In genomic region chr10:127090560-127091411, GRCm38 (mm10) we compare ENCODE assay signal across 9 mouse cellular contexts. TPM values are rescaled to one million over a fixed set of nuclear protein-coding genes. Genes with fewer than 3 reads are reported as not detected.
DNase-seq lines count a peak whose midpoint lies in the region; ATAC-seq and TF ChIP-seq lines count a peak whose summit lies in the region.
"Had no signal": no experiment of that assay in that cellular context is flagged by ENCODE, and none has a peak within 500 bp of the region (broad histone marks: within the 10 kb centered on the region; RNA-seq: fewer than 3 reads in every experiment).

No protein-coding gene starts in this region.

- no peak for TF ChIP-seq POLR2A in ES-Bruce4 (IDR thresholded peaks at IDR 0.05; ENCODE audit: insufficient read depth, low read length)

- no peak for TF ChIP-seq CTCF in ES-Bruce4 (IDR thresholded peaks at IDR 0.05; ENCODE audit: low read depth, low read length)

- WGBS in forebrain, embryonic 10.5 days: 8% methylated on average over 57 of the region's 57 CpGs
- WGBS in hindbrain, embryonic 16.5 days: 13% methylated on average over 57 of the region's 57 CpGs
- WGBS in liver, embryonic 12.5 days (ENCODE audit: insufficient replicate concordance): 40% methylated on average over 57 of the region's 57 CpGs
- 6% methylated on average over 57 of the region's 57 CpGs for WGBS in neural tube, embryonic 13.5 days

- peak overlapping the region; percentile 24 for H3K4me3 ChIP-seq in ES-Bruce4 (ENCODE audit: low read depth, low read length)
- peak overlapping the region; percentile 43 for H3K4me3 ChIP-seq in forebrain, embryonic 10.5 days
- H3K4me3 ChIP-seq in hindbrain, embryonic 16.5 days (ENCODE audit: low read length): peak overlapping the region; percentile 7
- H3K4me3 ChIP-seq in liver, embryonic 12.5 days: 0 out of 2 replicates have a peak overlapping the region, but pooled peaks have one; percentile 16
- peak overlapping the region; percentile 25 for H3K4me3 ChIP-seq in neural tube, embryonic 13.5 days
- H3K4me3 ChIP-seq: erythroblast, embryonic 14.5 days had no signal

- no peak overlapping the region for H3K9ac ChIP-seq in ES-Bruce4 (ENCODE audit: low read depth, poor library complexity, severe bottlenecking)
- H3K9ac ChIP-seq in hindbrain, embryonic 16.5 days (ENCODE audit: low read depth, low read length): peak overlapping the region; percentile 13
- no peak overlapping the region for H3K9ac ChIP-seq in liver, embryonic 12.5 days
- H3K9ac ChIP-seq in neural tube, embryonic 13.5 days: peak overlapping the region; percentile 52

- H3K27ac ChIP-seq in ES-Bruce4 (ENCODE audit: insufficient read depth, low read length): no peak overlapping the region
- no peak overlapping the region for H3K27ac ChIP-seq in forebrain, embryonic 10.5 days
- H3K27ac ChIP-seq in hindbrain, embryonic 16.5 days (ENCODE audit: low read depth, low read length): no peak overlapping the region
- H3K27ac ChIP-seq in liver, embryonic 12.5 days: no peak overlapping the region
- no peak overlapping the region for H3K27ac ChIP-seq in neural tube, embryonic 13.5 days (replicated peaks)

- DNase-seq in cerebellum, adult 9-11 months: peak; percentile 55
- DNase-seq in forebrain, embryonic 10.5 days (ENCODE audit: extremely low spot score, low spot score): no peak
- DNase-seq in thymus, postnatal 25 days: no peak

- no peaks in the 10 kb centered on the region for H3K9me3 ChIP-seq in ES-Bruce4 (replicated peaks; ENCODE audit: control insufficient read depth, insufficient read depth, low read length, poor library complexity, severe bottlenecking)
- no peaks in the 10 kb centered on the region for H3K9me3 ChIP-seq in forebrain, embryonic 10.5 days
- no peaks in the 10 kb centered on the region for H3K9me3 ChIP-seq in hindbrain, embryonic 16.5 days (ENCODE audit: control insufficient read depth, low read length)
- H3K9me3 ChIP-seq in liver, embryonic 12.5 days (replicated peaks): no peaks in the 10 kb centered on the region
- H3K9me3 ChIP-seq in neural tube, embryonic 13.5 days: no peaks in the 10 kb centered on the region

- H3K27me3 ChIP-seq in ES-Bruce4 (ENCODE audit: control insufficient read depth, insufficient read depth, low read length, poor library complexity, severe bottlenecking): peaks cover 2% of the 10 kb centered on the region; the same call in 1 of the 2 replicates
- H3K27me3 ChIP-seq in forebrain, embryonic 10.5 days (ENCODE audit: poor library complexity, severe bottlenecking): peaks cover 77% of the 10 kb centered on the region
- peaks cover 31% of the 10 kb centered on the region for H3K27me3 ChIP-seq in hindbrain, embryonic 16.5 days (replicated peaks; ENCODE audit: control insufficient read depth, insufficient read depth, low read length)
- peaks cover 44% of the 10 kb centered on the region for H3K27me3 ChIP-seq in liver, embryonic 12.5 days (replicated peaks)
- peaks cover 77% of the 10 kb centered on the region for H3K27me3 ChIP-seq in neural tube, embryonic 13.5 days

- TF ChIP-seq EP300 in ES-Bruce4 (IDR thresholded peaks at IDR 0.05; ENCODE audit: insufficient read depth, low read depth, low read length): no peak

- no peaks in the 10 kb centered on the region for H3K36me3 ChIP-seq in ES-Bruce4 (ENCODE audit: control insufficient read depth, insufficient read depth, low read length, poor library complexity, severe bottlenecking)
- peaks cover 14% of the 10 kb centered on the region for H3K36me3 ChIP-seq in forebrain, embryonic 10.5 days (replicated peaks)
- peaks cover 30% of the 10 kb centered on the region for H3K36me3 ChIP-seq in hindbrain, embryonic 16.5 days (ENCODE audit: control insufficient read depth, insufficient read depth, low read length)
- H3K36me3 ChIP-seq in liver, embryonic 12.5 days: peaks cover 8% of the 10 kb centered on the region
- H3K36me3 ChIP-seq in neural tube, embryonic 13.5 days: peaks cover 64% of the 10 kb centered on the region

- ATAC-seq in cerebellum, adult (ENCODE audit: insufficient number of reproducible peaks, low FRiP score, low TSS enrichment): no peak
- ATAC-seq in hindbrain, embryonic 16.5 days: peak; percentile 9; the same call in 1 of the 2 replicates
- no peak for ATAC-seq in liver, embryonic 12.5 days
- ATAC-seq in neural tube, embryonic 13.5 days (ENCODE audit: low read depth): peak; percentile 45

- H3K4me1 ChIP-seq in ES-Bruce4 (ENCODE audit: control insufficient read depth, insufficient read depth, low read length): no peaks in the 10 kb centered on the region
- H3K4me1 ChIP-seq in forebrain, embryonic 10.5 days: peaks cover 25% of the 10 kb centered on the region
- H3K4me1 ChIP-seq in hindbrain, embryonic 16.5 days (ENCODE audit: control insufficient read depth, insufficient read depth, low read depth, low read length): peaks cover 30% of the 10 kb centered on the region
- H3K4me1 ChIP-seq in liver, embryonic 12.5 days: peaks cover 23% of the 10 kb centered on the region
- peaks cover 38% of the 10 kb centered on the region for H3K4me1 ChIP-seq in neural tube, embryonic 13.5 days (replicated peaks)

- peak overlapping the region; percentile 39 for H3K4me2 ChIP-seq in hindbrain, embryonic 16.5 days (ENCODE audit: low read length)
- H3K4me2 ChIP-seq in liver, embryonic 12.5 days: peak overlapping the region; percentile 51
- peak overlapping the region; percentile 49 for H3K4me2 ChIP-seq in neural tube, embryonic 13.5 days

RNA-seq across cellular contexts. Expression of gene Agap2, which starts 15.7 kb away (rescaled TPM):
- 0.72 and 0.85 TPM in 2 replicates for polyA plus RNA-seq in ES-Bruce4 (2011; ENCODE audit: insufficient read depth, insufficient read length, low read depth, missing spikeins)
- polyA plus RNA-seq in forebrain, embryonic 10.5 days (2016; fragmentation: Nextera tagmentation; extraction: Ambion mirVana): 0.10 and 0.23 TPM in 2 replicates
- polyA plus RNA-seq in hindbrain, embryonic 16.5 days (2015; fragmentation: Nextera tagmentation; extraction: Ambion mirVana): 3.4 and 4.2 TPM in 2 replicates
- 0.92 and 1.6 TPM in 2 replicates for polyA plus RNA-seq in liver, embryonic 12.5 days (2016; fragmentation: Nextera tagmentation; extraction: Ambion mirVana)
- 1.9 and 2.3 TPM in 2 replicates for polyA plus RNA-seq in neural tube, embryonic 13.5 days (2015; fragmentation: Nextera tagmentation; extraction: Ambion mirVana)

RNA-seq across cellular contexts. Expression of gene Tspan31, which starts 20.7 kb away (rescaled TPM):
- 71.0 and 75.9 TPM in 2 replicates for polyA plus RNA-seq in ES-Bruce4 (2011; ENCODE audit: insufficient read depth, insufficient read length, low read depth, missing spikeins)
- polyA plus RNA-seq in forebrain, embryonic 10.5 days (2016; fragmentation: Nextera tagmentation; extraction: Ambion mirVana): 188 and 190 TPM in 2 replicates
- 123 TPM in 2 replicates for polyA plus RNA-seq in hindbrain, embryonic 16.5 days (2015; fragmentation: Nextera tagmentation; extraction: Ambion mirVana)
- polyA plus RNA-seq in liver, embryonic 12.5 days (2016; fragmentation: Nextera tagmentation; extraction: Ambion mirVana): 75.2 and 81.9 TPM in 2 replicates
- polyA plus RNA-seq in neural tube, embryonic 13.5 days (2015; fragmentation: Nextera tagmentation; extraction: Ambion mirVana): 125 and 136 TPM in 2 replicates

RNA-seq across cellular contexts. Expression of gene Cdk4, which starts 27.5 kb away (rescaled TPM):
- 619 and 675 TPM in 2 replicates for polyA plus RNA-seq in ES-Bruce4 (2011; ENCODE audit: insufficient read depth, insufficient read length, low read depth, missing spikeins)
- polyA plus RNA-seq in forebrain, embryonic 10.5 days (2016; fragmentation: Nextera tagmentation; extraction: Ambion mirVana): 3,005 and 3,066 TPM in 2 replicates
- 669 and 724 TPM in 2 replicates for polyA plus RNA-seq in hindbrain, embryonic 16.5 days (2015; fragmentation: Nextera tagmentation; extraction: Ambion mirVana)
- 766 and 777 TPM in 2 replicates for polyA plus RNA-seq in liver, embryonic 12.5 days (2016; fragmentation: Nextera tagmentation; extraction: Ambion mirVana)
- polyA plus RNA-seq in neural tube, embryonic 13.5 days (2015; fragmentation: Nextera tagmentation; extraction: Ambion mirVana): 1,139 and 1,291 TPM in 2 replicates

RNA-seq across cellular contexts. Expression of gene Os9, which starts 30.1 kb away (rescaled TPM):
- 14.1 and 16.7 TPM in 2 replicates for polyA plus RNA-seq in ES-Bruce4 (2011; ENCODE audit: insufficient read depth, insufficient read length, low read depth, missing spikeins)
- polyA plus RNA-seq in forebrain, embryonic 10.5 days (2016; fragmentation: Nextera tagmentation; extraction: Ambion mirVana): 54.2 and 57.6 TPM in 2 replicates
- 135 and 138 TPM in 2 replicates for polyA plus RNA-seq in hindbrain, embryonic 16.5 days (2015; fragmentation: Nextera tagmentation; extraction: Ambion mirVana)
- polyA plus RNA-seq in liver, embryonic 12.5 days (2016; fragmentation: Nextera tagmentation; extraction: Ambion mirVana): 49.5 and 51.4 TPM in 2 replicates
- polyA plus RNA-seq in neural tube, embryonic 13.5 days (2015; fragmentation: Nextera tagmentation; extraction: Ambion mirVana): 146 and 151 TPM in 2 replicates

RNA-seq across cellular contexts. Expression of gene March9, which starts 30.8 kb away (rescaled TPM):
- 8.8 and 9.5 TPM in 2 replicates for polyA plus RNA-seq in ES-Bruce4 (2011; ENCODE audit: insufficient read depth, insufficient read length, low read depth, missing spikeins)
- polyA plus RNA-seq in forebrain, embryonic 10.5 days (2016; fragmentation: Nextera tagmentation; extraction: Ambion mirVana): 1.1 and 1.2 TPM in 2 replicates
- 5.2 and 6.0 TPM in 2 replicates for polyA plus RNA-seq in hindbrain, embryonic 16.5 days (2015; fragmentation: Nextera tagmentation; extraction: Ambion mirVana)
- 0.06 and 0.20 TPM in 2 replicates for polyA plus RNA-seq in liver, embryonic 12.5 days (2016; fragmentation: Nextera tagmentation; extraction: Ambion mirVana)
- polyA plus RNA-seq in neural tube, embryonic 13.5 days (2015; fragmentation: Nextera tagmentation; extraction: Ambion mirVana): 5.4 and 6.3 TPM in 2 replicates
- polyA plus RNA-seq: erythroblast, embryonic 14.5 days had no signal

Comparison
In these comparisons a context has a peak if more than half of its experiments do, and no peak if none do; other contexts are left out.
1. ATAC-seq: peak in hindbrain, embryonic 16.5 days (single experiment) and neural tube, embryonic 13.5 days (single experiment); none in cerebellum, adult (single experiment) and liver, embryonic 12.5 days (single experiment).
2. H3K9ac ChIP-seq: peak in hindbrain, embryonic 16.5 days (single experiment) and neural tube, embryonic 13.5 days (single experiment); none in ES-Bruce4 (single experiment) and liver, embryonic 12.5 days (single experiment).
3. Peak in every context shown above with its lines, with median percentiles within 50 percentile points of each other: H3K4me3 ChIP-seq and H3K4me2 ChIP-seq.